Mouse (Mus musculus) intestine, embryonic 16.5 days (tissue): Measurements from ENCODE around the gene 1700034J05Rik. TPM values are rescaled to one million over a fixed set of nuclear protein-coding genes. Genes with fewer than 3 reads are reported as not detected.
A peak's percentile ranks its signal among the peaks of the same experiment; 100 is the strongest.

Source experiments
- ATAC-seq: fragments of 200-750 bp; cut with Nextera tagmentation; 2 replicates; pipeline ENCODE4 v1.8.0; 2017; ENCODE audit warnings: moderate TSS enrichment, moderate library complexity
- H3K27ac ChIP-seq: fragments of 300-500 bp; sonication (generic); 2 replicates; pipeline ENCODE4 v1.5.1; 2014; ENCODE audit warnings: mild to moderate bottlenecking, low read length
- H3K27me3 ChIP-seq: fragments of 300-500 bp; sonication (generic); replicated peaks from 2 replicates; pipeline ENCODE4 v1.6.1; 2014; ENCODE audit warnings: low read length, control low read depth, mixed read lengths; ENCODE audit not compliant: control insufficient read depth, insufficient read depth
- H3K36me3 ChIP-seq: fragments of 300-500 bp; sonication (generic); 2 replicates; pipeline ENCODE4 v1.6.1; 2014; ENCODE audit warnings: low read length, control low read depth; ENCODE audit not compliant: control insufficient read depth, insufficient read depth
- H3K4me1 ChIP-seq: fragments of 300-500 bp; sonication (generic); 2 replicates; pipeline ENCODE4 v1.6.1; 2014; ENCODE audit warnings: low read length, control low read depth, mixed read lengths; ENCODE audit not compliant: control insufficient read depth, insufficient read depth
- H3K4me2 ChIP-seq: fragments of 300-500 bp; sonication (generic); 2 replicates; pipeline ENCODE4 v1.6.1; 2014; ENCODE audit warnings: low read depth, low read length, control low read depth
- H3K4me3 ChIP-seq: fragments of 300-500 bp; sonication (generic); 2 replicates; pipeline ENCODE4 v1.5.1; 2014; ENCODE audit warnings: mild to moderate bottlenecking, low read length
- H3K9ac ChIP-seq: fragments of 300-500 bp; sonication (generic); 2 replicates; pipeline ENCODE4 v1.6.1; 2014; ENCODE audit warnings: low read depth, low read length
- H3K9me3 ChIP-seq: fragments of 300-500 bp; sonication (generic); 2 replicates; pipeline ENCODE4 v1.6.1; 2016; ENCODE audit warnings: low read length, control low read depth; ENCODE audit not compliant: control insufficient read depth
- WGBS: fragments of 180-500 bp; shearing (Covaris S2); extraction: QIAGEN DNeasy Blood & Tissue Kit; methylation state at CpG from one replicate; pipeline ENCODE4 v1.1.7; 2014; 5-methylcytosine and 5-hydroxymethylcytosine counted together
- polyA plus RNA-seq: library from polyadenylated mRNA; unstranded; fragments of >200 nt; fragmentation: Nextera tagmentation; extraction: Ambion mirVana; gene quantifications from 2 replicates; pipeline ENCODE4 v1.2.1, GENCODE M21; 2015

1700034J05Rik gene
- polyA plus RNA-seq, 1 experiment from 2014 or later: 0.10 TPM

GRCm38 (mm10) chr6:146913489-146914198 is 40.6 kb downstream of the 1700034J05Rik start:
- peak; percentile 19; the same call in 1 of the 2 replicates for ATAC-seq
- peak overlapping the region; percentile 62 for H3K27ac ChIP-seq
- no peaks in the 10 kb centered on the region for H3K36me3 ChIP-seq
- peaks cover 26% of the 10 kb centered on the region for H3K4me1 ChIP-seq
- no peaks in the 10 kb centered on the region for H3K9me3 ChIP-seq
- H3K9ac ChIP-seq: no peak overlapping the region
- WGBS: 33% methylated on average over 4 of the region's 4 CpGs
- H3K27me3 ChIP-seq: no peaks in the 10 kb centered on the region
- H3K4me2 ChIP-seq: no peak overlapping the region
- H3K4me3 ChIP-seq: no peak overlapping the region

- peak; percentile 83 for ATAC-seq
- peaks cover 29% of the 10 kb centered on the region for H3K4me1 ChIP-seq
- H3K36me3 ChIP-seq: no peaks in the 10 kb centered on the region
- no peaks in the 10 kb centered on the region for H3K9me3 ChIP-seq
- no peak overlapping the region for H3K4me3 ChIP-seq
- no peak overlapping the region for H3K4me2 ChIP-seq
- no peak overlapping the region for H3K9ac ChIP-seq
- WGBS: 14% methylated on average over 3 of the region's 3 CpGs
- H3K27ac ChIP-seq: peak overlapping the region; percentile 62
- H3K27me3 ChIP-seq: no peaks in the 10 kb centered on the region
Measured at GRCm38 (mm10) chr6:146912835-146913488, 41.3 kb downstream of the 1700034J05Rik start.

- no peak for ATAC-seq
- H3K9ac ChIP-seq: no peak overlapping the region
- 84% methylated on average over 2 of the region's 2 CpGs for WGBS
- no peak overlapping the region for H3K4me3 ChIP-seq
- H3K27ac ChIP-seq: no peak overlapping the region
- no peaks in the 10 kb centered on the region for H3K27me3 ChIP-seq
- H3K36me3 ChIP-seq: no peaks in the 10 kb centered on the region
- peaks cover 40% of the 10 kb centered on the region for H3K4me1 ChIP-seq
- no peaks in the 10 kb centered on the region for H3K9me3 ChIP-seq
- H3K4me2 ChIP-seq: no peak overlapping the region
Measured at GRCm38 (mm10) chr6:146910801-146911200, 43.4 kb downstream of the 1700034J05Rik start.

- Histone ChIP-seq H3K36me3 (no peaks in the 10 kb centered on the region), H3K4me1 (peaks cover 42% of the 10 kb centered on the region), H3K4me2 (no peak overlapping the region), H3K9me3 (no peaks in the 10 kb centered on the region), H3K27ac (no peak overlapping the region), H3K9ac (no peak overlapping the region), H3K4me3 (no peak overlapping the region), H3K27me3 (no peaks in the 10 kb centered on the region)
- no peak for ATAC-seq
- 70% methylated on average over 5 of the region's 5 CpGs for WGBS
Measured at GRCm38 (mm10) chr6:146909725-146910489, 44.3 kb downstream of the 1700034J05Rik start.

- no peak overlapping the region for H3K4me3 ChIP-seq
- WGBS: 76% methylated on average over 2 of the region's 2 CpGs
Measured at GRCm38 (mm10) chr6:146908801-146909200, 45.4 kb downstream of the 1700034J05Rik start.

GRCm38 (mm10) chr6:146907795-146908190 is 46.4 kb downstream of the 1700034J05Rik start:
- Histone ChIP-seq H3K4me3 (no peak overlapping the region), H3K4me1 (peaks cover 32% of the 10 kb centered on the region), H3K9me3 (no peaks in the 10 kb centered on the region), H3K4me2 (no peak overlapping the region), H3K9ac (no peak overlapping the region), H3K27ac (peak overlapping the region; percentile 3), H3K36me3 (no peaks in the 10 kb centered on the region), H3K27me3 (no peaks in the 10 kb centered on the region)
- peak; percentile 82 for ATAC-seq
- 81% methylated on average over 1 of the region's 1 CpGs for WGBS

More at GRCm38 (mm10) chr6:146908801-146909200, 45.4 kb downstream of the 1700034J05Rik start:
- H3K4me1 ChIP-seq: peaks cover 40% of the 10 kb centered on the region
- H3K9me3 ChIP-seq: no peaks in the 10 kb centered on the region
- H3K27me3 ChIP-seq: no peaks in the 10 kb centered on the region
- no peak overlapping the region for H3K27ac ChIP-seq
- no peak overlapping the region for H3K4me2 ChIP-seq
- ATAC-seq: no peak
- no peaks in the 10 kb centered on the region for H3K36me3 ChIP-seq
- H3K9ac ChIP-seq: no peak overlapping the region

- WGBS: 65% methylated on average over 5 of the region's 5 CpGs
- Histone ChIP-seq H3K4me1 (peaks cover 27% of the 10 kb centered on the region), H3K9ac (no peak overlapping the region), H3K4me3 (no peak overlapping the region), H3K4me2 (no peak overlapping the region), H3K9me3 (no peaks in the 10 kb centered on the region), H3K27ac (peak overlapping the region; percentile 3), H3K27me3 (no peaks in the 10 kb centered on the region), H3K36me3 (no peaks in the 10 kb centered on the region)
- ATAC-seq: peak; percentile 58
Measured at GRCm38 (mm10) chr6:146907061-146907794, 47.0 kb downstream of the 1700034J05Rik start.

GRCm38 (mm10) chr6:146906000-146906786 is 48.0 kb downstream of the 1700034J05Rik start:
- WGBS: 76% methylated on average over 3 of the region's 3 CpGs
- no peaks in the 10 kb centered on the region for H3K36me3 ChIP-seq
- ATAC-seq: no peak
- no peaks in the 10 kb centered on the region for H3K27me3 ChIP-seq
- H3K4me1 ChIP-seq: peaks cover 27% of the 10 kb centered on the region
- no peak overlapping the region for H3K4me2 ChIP-seq
- H3K9ac ChIP-seq: no peak overlapping the region
- H3K27ac ChIP-seq: no peak overlapping the region
- no peaks in the 10 kb centered on the region for H3K9me3 ChIP-seq
- H3K4me3 ChIP-seq: no peak overlapping the region
